Mouse (Mus musculus) small intestine, adult 10 weeks (tissue): Measurements from ENCODE around the gene Mylk2. TPM values are rescaled to one million over a fixed set of nuclear protein-coding genes. Genes with fewer than 3 reads are reported as not detected.

ENCODE experiments used
- polyA plus RNA-seq: library from polyadenylated mRNA; stranded (reverse); fragments of 350-450 nt; fragmentation: Illumina TruSeq; extraction: RNeasy Lipid Tissue Mini Kit (QIAGEN cat#74804); gene quantifications from one replicate; pipeline ENCODE4 v1.2.3, GENCODE M21; 2014; ENCODE audit warnings: low replicate concordance

Gene Mylk2
- polyA plus RNA-seq = not detected

GRCm38 (mm10) chr2:152911031-152911430, at the start of gene Mylk2:
Gene Mylk2, plus strand, starts transcription at chr2:152911352.

GRCm38 (mm10) chr2:152933048-152933447, 21.9 kb downstream of the Mylk2 start, which contains the start of gene Foxs1:
Gene Foxs1, minus strand, starts transcription at chr2:152933208.

DNA sequence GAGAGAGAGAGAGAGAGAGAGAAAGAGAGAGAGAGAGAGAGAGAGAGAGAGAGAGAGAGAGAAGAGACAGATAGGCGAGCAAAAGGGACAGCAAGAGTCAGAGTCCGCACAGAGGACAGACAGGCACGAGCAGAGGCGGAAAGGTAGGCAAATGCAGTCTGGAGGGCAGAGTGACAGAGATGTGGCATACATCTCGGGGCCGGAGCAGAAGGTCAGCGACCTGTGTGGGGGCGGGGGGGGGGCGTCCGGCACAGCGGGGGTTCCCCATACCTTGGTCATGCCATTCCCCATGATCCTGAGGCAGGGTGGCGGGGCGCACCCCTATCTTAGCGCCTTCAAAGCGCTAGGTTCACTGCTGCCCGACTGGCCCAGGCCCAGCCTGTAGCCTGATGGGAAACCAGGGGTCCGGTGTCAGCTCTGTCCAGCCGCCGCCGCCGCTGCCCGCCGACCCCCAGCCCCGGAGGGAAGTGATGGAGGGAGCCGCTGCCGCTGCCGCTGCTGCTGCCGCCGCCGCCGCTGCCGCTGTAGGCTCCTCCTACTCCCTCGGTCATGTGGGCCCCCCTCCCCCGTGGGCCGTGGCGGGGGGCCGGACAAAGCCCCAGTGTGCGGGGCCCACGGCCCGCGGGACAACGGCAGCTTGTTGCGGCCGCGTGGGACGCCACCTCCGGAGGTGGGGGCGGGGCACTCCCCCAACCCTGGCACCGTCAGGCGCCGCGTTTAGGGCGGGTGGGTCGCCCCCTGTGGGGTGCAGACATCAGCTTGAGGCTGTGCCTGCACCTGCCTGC, 40.1 kb downstream of the Mylk2 start, which contains the start of gene Dusp15:
Dusp15 (minus strand) TSS at position 634 of the 785 bp plus-strand sequence.

GRCm38 (mm10) chr2:152962091-152962793, 51.1 kb downstream of the Mylk2 start, which contains the start of gene Ttll9:
Gene Ttll9, plus strand, starts transcription at chr2:152962485.

Other genes with a start within 250 kb of the Mylk2 start
- gene H13, start 241.9 kb upstream of the Mylk2 start, polyA plus RNA-seq = 11.7 TPM
- 15.6 TPM for gene Mcts2, start 224.3 kb upstream of the Mylk2 start, polyA plus RNA-seq
- 52.8 TPM for gene Id1, start 175.1 kb upstream of the Mylk2 start, polyA plus RNA-seq
- not detected for gene Cox4i2, start 157.2 kb upstream of the Mylk2 start, polyA plus RNA-seq
- gene Bcl2l1, start 79.6 kb upstream of the Mylk2 start, polyA plus RNA-seq = 8.1 TPM
- 13.3 TPM for gene Tpx2, start 63.4 kb upstream of the Mylk2 start, polyA plus RNA-seq
- not detected for gene Foxs1, start 21.9 kb downstream of the Mylk2 start, polyA plus RNA-seq
- gene Dusp15, start 40.3 kb downstream of the Mylk2 start, polyA plus RNA-seq = not detected
- gene Ttll9, start 51.1 kb downstream of the Mylk2 start, polyA plus RNA-seq = not detected
- 18.2 TPM for gene Pdrg1, start 104.1 kb downstream of the Mylk2 start, polyA plus RNA-seq
- not detected for gene Xkr7, start 120.5 kb downstream of the Mylk2 start, polyA plus RNA-seq
- 0.52 TPM for gene Ccm2l, start 154.6 kb downstream of the Mylk2 start, polyA plus RNA-seq
- 0.71 TPM for gene Hck, start 197.1 kb downstream of the Mylk2 start, polyA plus RNA-seq
- 16.5 TPM for gene Tm9sf4, start 250.0 kb downstream of the Mylk2 start, polyA plus RNA-seq